Mouse (Mus musculus) kidney, embryonic 15.5 days (tissue): ENCODE measurements around the gene Zfp513. TPM values are rescaled to one million over a fixed set of nuclear protein-coding genes. Genes with fewer than 3 reads are reported as not detected.
"Not testable (repeated sequence)": the region's sequence is repeated elsewhere in the genome, so short reads cannot be mapped to it uniquely, and the experiment has no call there.

Experiments
- ATAC-seq: fragments of 200-750 bp; cut with Nextera tagmentation; replicated peaks from 2 replicates; pipeline ENCODE4 v1.8.0; 2017; ENCODE audit warnings: moderate TSS enrichment; ENCODE audit not compliant: low FRiP score
- H3K27ac ChIP-seq: fragments of 300-500 bp; sonication (generic); 2 replicates; pipeline ENCODE4 v1.5.1; 2015; ENCODE audit warnings: mild to moderate bottlenecking, inconsistent platforms
- H3K27me3 ChIP-seq: fragments of 300-500 bp; sonication (generic); 2 replicates; pipeline ENCODE4 v1.6.1; 2015; ENCODE audit warnings: inconsistent platforms
- H3K36me3 ChIP-seq: fragments of 300-500 bp; sonication (generic); 2 replicates; pipeline ENCODE4 v1.6.1; 2015; ENCODE audit warnings: inconsistent platforms
- H3K4me1 ChIP-seq: fragments of 300-500 bp; sonication (generic); 2 replicates; pipeline ENCODE4 v1.6.1; 2015; ENCODE audit warnings: inconsistent platforms
- H3K4me2 ChIP-seq: fragments of 300-500 bp; sonication (generic); 2 replicates; pipeline ENCODE4 v1.6.1; 2015; ENCODE audit warnings: moderate library complexity, mild to moderate bottlenecking, inconsistent platforms
- H3K4me3 ChIP-seq: fragments of 300-500 bp; sonication (generic); replicated peaks from 2 replicates; pipeline ENCODE4 v1.5.1; 2015; ENCODE audit warnings: mild to moderate bottlenecking, inconsistent platforms
- H3K9ac ChIP-seq: fragments of 300-500 bp; sonication (generic); 2 replicates; pipeline ENCODE4 v1.6.1; 2015; ENCODE audit warnings: mild to moderate bottlenecking, inconsistent platforms
- H3K9me3 ChIP-seq: fragments of 300-500 bp; sonication (generic); replicated peaks from 2 replicates; pipeline ENCODE4 v1.6.1; 2016; ENCODE audit warnings: inconsistent platforms
- WGBS: fragments of 180-500 bp; shearing (Covaris S2); methylation state at CpG from one replicate; pipeline ENCODE4 v1.1.7; 2015; ENCODE audit warnings: mixed read lengths; 5-methylcytosine and 5-hydroxymethylcytosine counted together
- polyA plus RNA-seq: library from polyadenylated mRNA; unstranded; fragments of >200 nt; fragmentation: Nextera tagmentation; extraction: Ambion mirVana; gene quantifications from 2 replicates; pipeline ENCODE4 v1.2.1, GENCODE M21; 2015

Zfp513 gene
- polyA plus RNA-seq, 1 experiment from 2014 or later: 11.9 TPM

GRCm38 (mm10) chr5:31219911-31220447, 17.9 kb upstream of the Zfp513 start:
- H3K9me3 ChIP-seq: no peaks in the 10 kb centered on the region
- peak overlapping the region; percentile 95 for H3K27ac ChIP-seq
- H3K4me1 ChIP-seq: peaks cover 17% of the 10 kb centered on the region
- peak overlapping the region; percentile 84 for H3K4me2 ChIP-seq
- H3K9ac ChIP-seq: peak overlapping the region; percentile 97
- no peaks in the 10 kb centered on the region for H3K27me3 ChIP-seq
- H3K4me3 ChIP-seq: peak overlapping the region; percentile 99
- peak; percentile 75 for ATAC-seq
- no peaks in the 10 kb centered on the region for H3K36me3 ChIP-seq
- under 1% methylated on average over 40 of the region's 40 CpGs for WGBS

- Histone ChIP-seq H3K4me1 (peaks cover 17% of the 10 kb centered on the region), H3K36me3 (no peaks in the 10 kb centered on the region), H3K9me3 (no peaks in the 10 kb centered on the region), H3K9ac (peak overlapping the region; percentile 97), H3K4me3 (peak overlapping the region; percentile 99), H3K4me2 (peak overlapping the region; percentile 84), H3K27me3 (no peaks in the 10 kb centered on the region), H3K27ac (peak overlapping the region; percentile 95)
- 1% methylated on average over 11 of the region's 11 CpGs for WGBS
- no peak for ATAC-seq
These were observed 17.4 kb upstream of the Zfp513 start for GRCm38 (mm10) chr5:31219474-31219873.

- Histone ChIP-seq H3K4me2 (peak overlapping the region; percentile 84), H3K4me3 (peak overlapping the region; percentile 99), H3K4me1 (peaks cover 17% of the 10 kb centered on the region), H3K27me3 (no peaks in the 10 kb centered on the region), H3K9me3 (no peaks in the 10 kb centered on the region), H3K27ac (no peak overlapping the region), H3K36me3 (no peaks in the 10 kb centered on the region), H3K9ac (0 out of 2 replicates have a peak overlapping the region, but pooled peaks have one; percentile 31)
- ATAC-seq: no peak
- 5% methylated on average over 2 of the region's 2 CpGs for WGBS
These were observed 17.0 kb upstream of the Zfp513 start for GRCm38 (mm10) chr5:31219070-31219469.

GRCm38 (mm10) chr5:31218294-31218693, 16.2 kb upstream of the Zfp513 start:
- Histone ChIP-seq H3K9ac (no peak overlapping the region), H3K4me1 (peaks cover 17% of the 10 kb centered on the region), H3K4me3 (no peak overlapping the region), H3K36me3 (no peaks in the 10 kb centered on the region), H3K27me3 (no peaks in the 10 kb centered on the region), H3K4me2 (no peak overlapping the region), H3K27ac (no peak overlapping the region), H3K9me3 (no peaks in the 10 kb centered on the region)
- 59% methylated on average over 7 of the region's 7 CpGs for WGBS
- no peak for ATAC-seq

- H3K9ac ChIP-seq, H3K4me3 ChIP-seq, H3K36me3 ChIP-seq, ATAC-seq, H3K4me2 ChIP-seq, H3K9me3 ChIP-seq, H3K27me3 ChIP-seq, H3K27ac ChIP-seq: not testable (repeated sequence)
- H3K4me1 ChIP-seq: peaks cover 16% of the 10 kb centered on the region
- WGBS: 94% methylated on average over 6 of the region's 6 CpGs
These were observed 14.5 kb upstream of the Zfp513 start for GRCm38 (mm10) chr5:31216554-31216953.

GRCm38 (mm10) chr5:31204421-31204820, 2.3 kb upstream of the Zfp513 start:
- peaks cover 76% of the 10 kb centered on the region for H3K36me3 ChIP-seq
- H3K4me1 ChIP-seq: peaks cover 30% of the 10 kb centered on the region
- no peak overlapping the region for H3K27ac ChIP-seq
- H3K9me3 ChIP-seq: peaks cover 4% of the 10 kb centered on the region
- no peak for ATAC-seq
- no peaks in the 10 kb centered on the region for H3K27me3 ChIP-seq
- H3K4me3 ChIP-seq: no peak overlapping the region
- H3K4me2 ChIP-seq: no peak overlapping the region
- 91% methylated on average over 6 of the region's 6 CpGs for WGBS
- H3K9ac ChIP-seq: no peak overlapping the region

- Histone ChIP-seq H3K9ac (no peak overlapping the region), H3K4me3 (no peak overlapping the region), H3K27me3 (no peaks in the 10 kb centered on the region), H3K4me2 (no peak overlapping the region), H3K4me1 (peaks cover 33% of the 10 kb centered on the region), H3K36me3 (peaks cover 82% of the 10 kb centered on the region), H3K27ac (no peak overlapping the region), H3K9me3 (peaks cover 4% of the 10 kb centered on the region)
- 94% methylated on average over 2 of the region's 2 CpGs for WGBS
- ATAC-seq: no peak
These were observed 1.8 kb upstream of the Zfp513 start for GRCm38 (mm10) chr5:31203866-31204265.

- H3K4me1 ChIP-seq: peaks cover 33% of the 10 kb centered on the region
- H3K27me3 ChIP-seq: no peaks in the 10 kb centered on the region
- H3K9ac ChIP-seq: 0 out of 2 replicates have a peak overlapping the region, but pooled peaks have one; percentile 85
- ATAC-seq: no peak; the same call in 1 of the 2 replicates
- H3K9me3 ChIP-seq: peaks cover 4% of the 10 kb centered on the region
- WGBS: 87% methylated on average over 7 of the region's 7 CpGs
- H3K36me3 ChIP-seq: peaks cover 82% of the 10 kb centered on the region
- H3K4me2 ChIP-seq: peak overlapping the region; percentile 76
- H3K4me3 ChIP-seq: peak overlapping the region; percentile 94
- peak overlapping the region; percentile 91 for H3K27ac ChIP-seq
These were observed 830 bp upstream of the Zfp513 start for GRCm38 (mm10) chr5:31202933-31203332.

- Histone ChIP-seq H3K4me2 (peak overlapping the region; percentile 76), H3K4me3 (peak overlapping the region; percentile 94), H3K36me3 (peaks cover 83% of the 10 kb centered on the region), H3K4me1 (peaks cover 33% of the 10 kb centered on the region), H3K9ac (peak overlapping the region; percentile 85), H3K9me3 (peaks cover 4% of the 10 kb centered on the region), H3K27ac (peak overlapping the region; percentile 84), H3K27me3 (no peaks in the 10 kb centered on the region)
- no peak for ATAC-seq
- 11% methylated on average over 13 of the region's 13 CpGs for WGBS
These were observed 911 bp downstream of the Zfp513 start for GRCm38 (mm10) chr5:31201042-31201741.

GRCm38 (mm10) chr5:31200327-31200768, 1.8 kb downstream of the Zfp513 start:
- Histone ChIP-seq H3K27ac (peak overlapping the region; percentile 51), H3K9me3 (peaks cover 4% of the 10 kb centered on the region), H3K27me3 (no peaks in the 10 kb centered on the region), H3K4me3 (peak overlapping the region; percentile 94), H3K4me2 (peak overlapping the region; percentile 76), H3K9ac (no peak overlapping the region), H3K4me1 (peaks cover 33% of the 10 kb centered on the region), H3K36me3 (peaks cover 83% of the 10 kb centered on the region)
- WGBS: 84% methylated on average over 27 of the region's 27 CpGs
- 0 out of 2 replicates have a peak, but pooled peaks have one; percentile 9 for ATAC-seq

GRCm38 (mm10) chr5:31199893-31200292, 2.2 kb downstream of the Zfp513 start:
- H3K4me2 ChIP-seq: peak overlapping the region; percentile 76; the same call in 1 of the 2 replicates
- H3K9ac ChIP-seq: no peak overlapping the region
- H3K4me1 ChIP-seq: peaks cover 33% of the 10 kb centered on the region
- H3K27ac ChIP-seq: peak overlapping the region; percentile 51
- peak overlapping the region; percentile 5; the same call in 1 of the 2 replicates for H3K4me3 ChIP-seq
- 68% methylated on average over 9 of the region's 9 CpGs for WGBS
- peaks cover 83% of the 10 kb centered on the region for H3K36me3 ChIP-seq
- no peak for ATAC-seq
- H3K27me3 ChIP-seq: no peaks in the 10 kb centered on the region
- peaks cover 4% of the 10 kb centered on the region for H3K9me3 ChIP-seq

GRCm38 (mm10) chr5:31199321-31199892, 2.7 kb downstream of the Zfp513 start:
- H3K9me3 ChIP-seq: peaks cover 4% of the 10 kb centered on the region
- H3K4me3 ChIP-seq: no peak overlapping the region
- no peak overlapping the region for H3K4me2 ChIP-seq
- no peak overlapping the region for H3K9ac ChIP-seq
- H3K4me1 ChIP-seq: peaks cover 37% of the 10 kb centered on the region
- WGBS: 92% methylated on average over 19 of the region's 19 CpGs
- peak overlapping the region; percentile 51; the same call in 1 of the 2 replicates for H3K27ac ChIP-seq
- peaks cover 83% of the 10 kb centered on the region for H3K36me3 ChIP-seq
- no peaks in the 10 kb centered on the region for H3K27me3 ChIP-seq
- ATAC-seq: no peak
